Mouse (Mus musculus) left cerebral cortex, adult 2 months (tissue): ENCODE data around the gene Erbb4. TPM values are rescaled to one million over a fixed set of nuclear protein-coding genes. Genes with fewer than 3 reads are reported as not detected.

ENCODE experiments used
- DNase-seq, 2 experiments: peaks; one replicate each; pipeline ENCODE4 v3.0.0; 2021 to 2022; ENCODE audit warnings: low spot score in 2 of 2, mixed read lengths in 1 of 2; ENCODE audit errors: extremely low spot score in 1 of 2
- H3K27ac ChIP-seq: fragments of 200-600 bp; 2 replicates; pipeline ENCODE4 v1.8.1; 2022
- H3K4me3 ChIP-seq: fragments of 200-600 bp; 2 replicates; pipeline ENCODE4 v1.8.1; 2022
- CTCF ChIP-seq: fragments of 200-600 bp; IDR thresholded peaks from 2 replicates; pipeline ENCODE4 v1.8.1; 2022; ENCODE audit warnings: antibody characterized with exemption, mild to moderate bottlenecking, moderate library complexity
- intact Hi-C: fragments of 180-260 bp; cut with DNase I; formaldehyde crosslinking; loops from one replicate; pipeline ENCODE4 v1.15.1; 2025
- total RNA-seq, 2 experiments: library from RNA; stranded (reverse); gene quantifications; 2 replicates each; pipeline ENCODE4 v1.2.3; 2021

The Erbb4 gene
- total RNA-seq, 2 experiments from 2014 or later = 57.6 to 64.1 TPM

DNA sequence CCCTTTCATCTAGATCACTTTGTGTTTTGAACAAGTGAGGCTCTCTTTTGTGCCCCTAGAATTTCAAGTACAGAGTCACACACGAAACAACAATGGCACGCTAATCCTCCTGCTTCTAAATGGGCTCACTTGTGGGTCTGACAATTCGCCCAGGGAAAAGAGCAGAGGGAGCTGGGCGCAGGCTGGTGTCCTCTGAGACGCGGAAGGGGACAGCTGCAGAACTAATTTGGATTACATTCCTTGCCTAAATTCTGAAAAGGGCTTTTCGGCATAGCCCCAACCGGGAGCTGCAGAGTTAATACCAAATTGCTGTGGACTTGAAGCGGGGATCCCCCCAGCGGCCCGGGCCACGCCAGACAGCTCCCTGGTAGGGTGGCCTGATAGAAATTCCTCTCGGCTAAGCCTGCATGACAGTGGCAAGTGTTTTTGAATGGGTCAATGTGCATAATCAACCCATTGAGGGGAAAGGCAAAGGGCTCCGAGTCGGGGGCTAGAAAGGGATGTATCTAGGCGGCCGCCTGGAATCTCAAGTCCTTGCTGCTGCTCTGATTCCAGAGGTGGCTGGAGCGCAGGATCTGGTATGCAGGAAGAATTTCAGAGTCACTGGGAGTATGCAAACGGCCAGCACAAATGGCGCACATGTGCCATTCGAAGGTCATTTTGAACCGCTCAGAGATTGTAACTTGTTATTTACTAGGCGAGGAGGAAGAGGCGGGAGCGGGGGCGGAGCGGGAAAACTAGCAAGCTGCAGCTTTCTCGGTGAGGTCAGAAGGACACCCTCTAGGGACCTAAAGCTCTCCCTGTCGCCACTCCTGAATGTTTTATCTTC, 2.2 kb downstream of the Erbb4 start:
- no peak for TF ChIP-seq CTCF
- DNase-seq = peak in 1 of 2 experiments; percentile 34
- H3K4me3 ChIP-seq = peak overlapping the region; percentile 36
- H3K27ac ChIP-seq = peak overlapping the region; percentile 59
- intact Hi-C loops = no loop called here

DNA sequence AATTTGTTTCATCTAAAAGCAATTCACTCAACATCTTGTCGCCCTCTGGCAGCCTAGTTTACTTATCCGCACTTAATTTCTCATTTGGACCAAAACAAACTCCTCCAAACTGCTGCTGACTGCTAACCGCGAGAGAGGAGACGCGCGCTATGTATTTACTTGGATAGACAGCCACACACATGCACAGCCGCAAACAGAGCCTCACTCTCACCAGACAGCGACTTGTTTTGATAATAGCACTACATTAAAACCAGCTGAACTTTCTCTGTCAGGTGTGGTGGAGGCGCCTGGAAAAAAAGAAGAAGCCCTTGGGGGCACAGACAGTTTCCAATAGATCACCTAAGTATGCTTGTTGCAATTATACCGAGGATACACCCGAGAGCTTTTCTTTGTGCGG, 2.8 kb downstream of the Erbb4 start:
- DNase-seq = no peak
- peak overlapping the region; percentile 59; the same call in 1 of the 2 replicates for H3K27ac ChIP-seq
- peak overlapping the region; percentile 36 for H3K4me3 ChIP-seq
- intact Hi-C loops = no loop called here
- no peak for TF ChIP-seq CTCF

DNA sequence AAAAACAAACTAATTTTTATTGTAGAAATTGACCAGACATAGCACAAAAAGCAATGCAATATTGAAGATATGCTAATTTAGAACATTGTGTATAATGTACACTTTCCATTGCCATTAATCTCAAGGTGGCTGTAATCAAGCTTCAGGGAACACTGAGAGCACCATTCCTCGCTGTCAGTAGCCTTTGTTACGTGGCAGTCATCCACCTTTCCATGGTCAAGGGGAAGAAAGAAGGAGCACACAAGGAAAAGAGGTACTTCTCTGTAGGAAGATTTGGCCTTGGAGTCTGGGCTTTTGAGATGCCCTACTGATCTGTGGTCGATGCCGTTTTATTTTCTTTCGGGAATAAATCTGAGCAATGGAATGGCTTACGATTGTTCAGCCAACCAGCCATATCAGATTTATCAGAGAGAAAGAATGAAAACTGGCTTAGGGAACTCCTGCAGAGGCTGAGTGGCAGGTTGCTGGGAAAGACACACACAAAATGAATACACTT, 4.6 kb downstream of the Erbb4 start:
- DNase-seq = no peak
- intact Hi-C loops = no loop called here
- Histone ChIP-seq H3K4me3 (no peak overlapping the region), H3K27ac (no peak overlapping the region)
- TF ChIP-seq CTCF = no peak

DNA sequence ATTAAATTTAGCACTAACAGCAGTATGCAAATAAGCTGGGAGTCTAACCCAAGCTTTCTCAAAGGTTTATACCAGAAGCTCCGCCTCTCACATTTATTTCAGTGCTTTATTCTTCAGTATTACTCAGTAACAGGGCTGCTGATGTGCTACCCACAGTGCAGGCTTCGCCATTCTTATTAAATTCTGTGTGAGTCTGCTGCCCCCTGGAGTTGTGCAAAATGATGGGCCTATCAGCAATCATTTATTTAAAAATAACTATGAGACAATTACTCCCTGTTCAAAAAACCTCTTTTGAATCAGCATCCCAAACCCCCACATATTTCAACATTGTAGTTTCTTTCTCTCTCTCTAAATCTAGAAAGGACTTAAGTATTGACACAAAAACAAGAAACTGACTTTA, 6.2 kb downstream of the Erbb4 start:
- intact Hi-C loops = no loop called here
- H3K4me3 ChIP-seq = no peak overlapping the region
- no peak overlapping the region for H3K27ac ChIP-seq
- peak; percentile 11; the same call in 1 of the 2 replicates for TF ChIP-seq CTCF
- DNase-seq = no peak

DNA sequence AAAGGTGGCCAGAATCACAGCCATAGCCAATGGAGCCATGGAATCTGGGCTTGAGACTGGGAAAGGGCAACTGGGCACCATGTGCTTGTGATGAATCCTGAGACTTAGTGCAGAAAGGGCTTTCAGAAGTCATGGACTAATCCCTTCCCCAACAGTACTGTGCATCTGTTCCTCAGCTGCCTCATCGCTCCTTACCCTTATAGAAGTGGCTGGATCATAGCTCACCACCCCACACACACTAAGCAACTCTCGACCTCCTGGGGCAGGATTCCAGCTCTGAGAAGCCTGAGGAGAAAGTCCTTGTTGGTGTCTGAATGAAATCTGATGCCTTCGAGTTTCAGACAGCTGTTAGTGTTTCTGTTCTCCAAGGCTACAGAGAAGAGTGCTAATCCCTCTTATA, 14.8 kb downstream of the Erbb4 start:
- no peak for TF ChIP-seq CTCF
- no peak overlapping the region for H3K4me3 ChIP-seq
- DNase-seq = no peak

DNA sequence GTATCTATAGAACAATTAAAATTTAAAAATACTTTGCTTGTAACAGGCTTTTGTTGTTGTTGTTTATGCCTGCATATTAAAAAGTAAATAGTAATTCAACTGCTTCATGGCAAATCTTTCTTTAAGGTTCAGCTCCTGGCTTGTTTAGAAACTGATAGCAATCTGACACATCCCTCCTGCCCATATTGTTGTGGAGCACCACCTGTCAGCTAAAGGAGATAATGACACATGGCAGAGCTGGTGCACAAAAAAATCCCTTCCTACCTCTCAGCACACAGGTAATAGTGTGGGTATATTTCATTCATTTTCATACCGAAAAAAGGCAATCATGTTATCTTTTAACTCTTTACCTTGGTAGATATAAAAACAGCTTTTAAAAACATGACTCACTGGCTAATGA, 18.5 kb downstream of the Erbb4 start:
- intact Hi-C loops = no loop called here
- TF ChIP-seq CTCF = no peak
- DNase-seq = no peak
- Histone ChIP-seq H3K27ac (no peak overlapping the region), H3K4me3 (no peak overlapping the region)

More for the DNA sequence above, 14.8 kb downstream of the Erbb4 start:
- H3K27ac ChIP-seq = no peak overlapping the region
- intact Hi-C loops = no loop called here

DNA sequence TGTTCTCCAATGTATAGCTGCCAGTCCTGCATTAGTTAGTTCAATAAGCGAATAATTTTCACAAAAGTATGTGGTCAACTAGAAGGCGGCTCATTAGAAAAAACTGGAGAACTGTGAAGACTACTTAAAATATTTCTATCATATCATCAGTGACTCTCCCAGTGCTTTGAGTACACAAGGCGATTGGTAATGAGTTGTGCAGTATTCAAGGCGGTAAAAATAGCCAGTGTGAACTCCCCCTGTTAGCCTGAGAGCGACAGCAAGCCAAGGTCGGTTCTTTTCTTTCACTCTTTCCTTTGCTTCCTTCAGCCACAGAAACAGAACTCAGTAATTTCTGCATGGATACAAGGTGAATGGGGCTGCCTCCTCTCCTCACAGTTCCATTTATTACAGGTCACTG, 22.1 kb downstream of the Erbb4 start:
- no peak for TF ChIP-seq CTCF
- intact Hi-C loops = no loop called here
- H3K4me3 ChIP-seq = no peak overlapping the region
- no peak overlapping the region for H3K27ac ChIP-seq
- DNase-seq = no peak

DNA sequence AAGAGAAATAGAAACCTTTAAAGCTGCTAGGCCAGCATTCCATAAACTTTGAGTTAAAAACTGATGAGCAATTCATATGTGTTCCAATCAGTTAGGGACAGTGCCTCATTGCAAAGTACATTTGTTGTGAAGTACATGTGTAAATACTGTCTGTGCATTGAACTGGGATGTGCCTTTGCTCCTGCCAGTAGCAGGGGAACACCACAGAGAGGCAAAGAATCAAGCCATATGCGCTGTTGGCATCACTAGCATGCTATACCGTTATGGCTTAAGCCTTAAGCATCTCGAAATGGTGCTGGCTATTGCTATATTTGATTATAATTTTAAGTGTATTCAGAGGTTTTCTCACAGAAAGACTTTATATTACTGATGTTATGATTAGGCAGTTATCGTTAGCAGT, 58.9 kb downstream of the Erbb4 start:
- DNase-seq = no peak
- Histone ChIP-seq H3K4me3 (no peak overlapping the region), H3K27ac (no peak overlapping the region)
- no peak for TF ChIP-seq CTCF
- intact Hi-C loops = no loop called here

DNA sequence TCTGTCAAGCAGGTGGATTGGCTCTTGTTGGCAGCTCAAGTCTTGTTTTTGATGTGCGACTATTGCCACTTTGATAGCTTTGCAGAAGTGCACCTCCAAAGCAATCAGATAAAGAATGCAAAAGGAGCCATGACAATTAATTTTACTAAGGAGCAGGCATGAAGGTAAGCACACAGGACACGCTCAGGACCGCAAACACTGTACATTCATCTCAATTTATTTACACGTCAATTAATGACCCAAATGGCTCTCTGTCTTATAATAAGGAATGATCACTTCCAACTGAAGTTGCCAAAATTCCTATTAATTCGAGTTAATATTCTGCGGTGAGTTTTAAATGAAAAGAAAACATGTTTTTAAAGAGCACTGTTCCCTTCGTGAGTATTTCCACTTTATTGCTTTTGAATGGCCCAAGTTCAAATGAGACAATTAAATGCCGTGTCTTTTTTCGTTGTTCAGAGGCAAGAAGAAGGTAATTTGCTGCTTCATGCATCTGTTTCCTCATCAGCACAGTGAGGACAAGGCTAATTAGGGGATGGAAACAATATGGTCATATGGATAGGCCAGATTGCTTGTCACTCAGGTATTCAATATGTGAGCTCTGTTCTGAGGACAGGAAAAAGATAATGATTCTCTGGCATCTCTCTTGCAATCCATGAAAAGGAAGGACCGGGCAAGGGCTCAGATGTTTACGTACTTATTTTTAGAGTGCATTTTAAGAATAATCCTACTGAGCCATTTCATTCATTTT, 61.5 kb downstream of the Erbb4 start:
- Histone ChIP-seq H3K4me3 (no peak overlapping the region), H3K27ac (no peak overlapping the region)
- intact Hi-C loops = no loop called here
- DNase-seq = no peak
- no peak for TF ChIP-seq CTCF

DNA sequence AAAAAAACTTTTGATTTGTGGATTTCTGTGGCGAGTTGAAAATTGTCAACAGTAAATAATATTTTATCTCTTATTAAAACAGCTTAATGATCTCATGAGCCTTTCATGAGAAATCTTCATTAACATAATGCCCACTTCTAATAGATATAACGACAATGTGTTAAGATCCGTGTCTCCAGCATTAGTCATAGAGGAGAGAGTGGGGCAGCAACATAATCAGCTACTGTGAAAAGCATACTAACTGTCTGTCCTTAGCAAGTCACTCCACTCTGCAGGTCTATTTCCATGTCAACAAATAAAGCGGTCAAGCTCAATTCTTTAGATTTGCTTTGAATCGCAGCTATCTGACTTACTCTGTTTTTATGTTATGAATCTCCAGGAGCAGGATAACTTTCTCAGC, 80.0 kb downstream of the Erbb4 start:
- intact Hi-C loops = no loop called here
- TF ChIP-seq CTCF = no peak
- Histone ChIP-seq H3K27ac (no peak overlapping the region), H3K4me3 (no peak overlapping the region)
- no peak for DNase-seq

DNA sequence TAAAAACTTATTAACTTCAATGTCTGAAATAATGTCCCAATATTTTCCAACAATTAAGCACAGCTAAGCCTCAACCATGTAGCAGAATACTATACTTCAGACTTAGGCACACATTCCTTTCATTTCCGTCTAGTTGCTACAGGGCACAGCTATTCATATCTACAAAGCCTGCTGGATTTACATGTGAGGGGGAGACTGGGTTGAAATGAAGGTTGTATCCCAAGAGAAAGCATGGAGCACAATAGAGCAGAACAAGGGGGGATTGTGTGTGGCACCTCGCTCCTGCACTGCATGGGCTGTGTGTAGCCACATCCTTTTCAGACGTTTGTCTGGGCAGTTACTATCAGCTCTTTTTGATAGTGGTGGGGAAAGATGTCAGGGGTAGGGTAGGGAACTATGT, 83.0 kb downstream of the Erbb4 start:
- intact Hi-C loops = no loop called here
- H3K4me3 ChIP-seq = no peak overlapping the region
- H3K27ac ChIP-seq = no peak overlapping the region
- no peak for DNase-seq
- TF ChIP-seq CTCF = no peak

DNA sequence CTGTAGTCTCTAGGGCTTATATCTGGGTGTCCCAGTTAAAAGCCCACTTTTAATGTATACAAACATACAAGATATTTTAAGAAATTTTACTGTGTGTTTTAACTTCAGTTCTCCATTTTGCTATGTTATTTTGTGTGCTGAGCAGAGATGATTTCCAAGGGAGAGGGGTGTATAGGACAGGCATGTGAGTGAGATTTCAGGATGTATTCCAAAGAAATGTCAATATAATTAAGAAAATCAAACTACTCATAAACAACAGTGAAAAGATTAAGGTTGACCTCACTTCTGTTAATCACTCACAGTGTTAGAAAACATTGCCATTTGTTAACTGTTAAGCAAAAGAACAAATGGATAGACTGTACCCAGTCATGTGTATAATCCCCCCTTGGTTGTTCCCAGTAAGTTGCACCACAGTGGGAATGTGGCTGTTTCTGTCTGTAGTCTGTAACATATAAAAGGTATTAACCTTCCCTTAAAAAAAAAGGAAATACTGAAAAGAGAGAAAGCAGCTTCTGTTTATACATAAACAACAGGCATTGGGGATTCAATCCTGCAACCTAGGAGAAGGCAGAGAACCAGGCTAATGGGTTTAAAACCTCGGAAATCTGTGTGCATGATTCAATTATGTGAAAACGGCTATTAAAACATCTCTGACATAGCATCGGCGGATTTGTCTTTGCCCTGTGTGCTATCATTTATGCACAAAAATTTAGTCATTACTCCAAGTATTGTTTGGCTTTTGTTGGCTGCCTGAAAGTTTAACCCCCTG, 84.5 kb downstream of the Erbb4 start:
- Histone ChIP-seq H3K4me3 (no peak overlapping the region), H3K27ac (no peak overlapping the region)
- intact Hi-C loops = loop anchor here (1.0 kb wide), 1 partner anchor 11 kb away; no protein-coding TSS in a partner anchor
- DNase-seq = no peak
- TF ChIP-seq CTCF = no peak
